Mouse (Mus musculus) gastrocnemius, postnatal 10 days (tissue): ENCODE data around the gene Pou2f3. TPM values are rescaled to one million over a fixed set of nuclear protein-coding genes. Genes with fewer than 3 reads are reported as not detected.

ENCODE experiments used
- DNase-seq: peaks from one replicate; pipeline ENCODE4 v3.0.0; 2021; ENCODE audit warnings: mixed read lengths
- total RNA-seq, 2 experiments: library from RNA; stranded (reverse); gene quantifications; 2 replicates each; pipeline ENCODE4 v1.2.3; 2021

Pou2f3 gene
- total RNA-seq, 2 experiments from 2014 or later = 0.09 TPM; not detected in 1

GRCm38 (mm10) chr9:43076163-43076562 lies 134.0 kb downstream of the Pou2f3 start:
- DNase-seq = no peak

- no peak for DNase-seq
These were observed 135.6 kb downstream of the Pou2f3 start for GRCm38 (mm10) chr9:43074611-43075010.

Other genes starting within 250 kb of the Pou2f3 start
- 10 to 100 TPM; 49.6 to 54.5 TPM for gene Arhgef12, start 103.1 kb downstream of the Pou2f3 start, total RNA-seq
- 1 to 10 TPM; 1.3 to 3.0 TPM for gene Tmem136, start 93.8 kb downstream of the Pou2f3 start, total RNA-seq
- gene Oaf, start 29.5 kb upstream of the Pou2f3 start, total RNA-seq = 10 to 100 TPM; 26.2 to 34.2 TPM
- under 1 TPM; 0.12 to 0.16 TPM for gene Trim29, start 100.5 kb upstream of the Pou2f3 start, total RNA-seq